Mouse (Mus musculus) adrenal gland, postnatal 14 days (tissue): ENCODE measurements around the gene Cdk10. TPM values are rescaled to one million over a fixed set of nuclear protein-coding genes. Genes with fewer than 3 reads are reported as not detected.
"Not testable (repeated sequence)": the region's sequence is repeated elsewhere in the genome, so short reads cannot be mapped to it uniquely, and the experiment has no call there.

Experiments
- DNase-seq: peaks from one replicate; pipeline ENCODE4 v3.0.0; 2021; ENCODE audit warnings: mixed read lengths
- long read RNA-seq, 2 experiments: library from polyadenylated mRNA; stranded (forward); transcript quantifications; one replicate each; pipeline ENCODE4 v2.0.0; 2021
- total RNA-seq: library from RNA; stranded (reverse); gene quantifications from 2 replicates; pipeline ENCODE4 v1.2.3, GENCODE M21; 2021

Cdk10 gene
- 53.1 and 57.7 TPM in 2 replicates for total RNA-seq
- long read RNA-seq, experiment 1, transcript Cdk10-201 (13 exons, 1,642 nt): major isoform, 26 of 48 reads
- long read RNA-seq, experiment 1, transcript Cdk10-212 (13 exons, 1,580 nt): minor isoform, 7 of 48 reads
- long read RNA-seq, experiment 1, partial matches to known transcripts: 7 of 48 reads
- long read RNA-seq, experiment 1, other reads (novel, unspliced or antisense): 8 of 48 reads
- long read RNA-seq, experiment 2, transcript Cdk10-201 (13 exons, 1,642 nt): major isoform, 15 of 28 reads
- long read RNA-seq, experiment 2, partial matches to known transcripts: 3 of 28 reads
- long read RNA-seq, experiment 2, other reads (novel, unspliced or antisense): 6 of 28 reads

DNA sequence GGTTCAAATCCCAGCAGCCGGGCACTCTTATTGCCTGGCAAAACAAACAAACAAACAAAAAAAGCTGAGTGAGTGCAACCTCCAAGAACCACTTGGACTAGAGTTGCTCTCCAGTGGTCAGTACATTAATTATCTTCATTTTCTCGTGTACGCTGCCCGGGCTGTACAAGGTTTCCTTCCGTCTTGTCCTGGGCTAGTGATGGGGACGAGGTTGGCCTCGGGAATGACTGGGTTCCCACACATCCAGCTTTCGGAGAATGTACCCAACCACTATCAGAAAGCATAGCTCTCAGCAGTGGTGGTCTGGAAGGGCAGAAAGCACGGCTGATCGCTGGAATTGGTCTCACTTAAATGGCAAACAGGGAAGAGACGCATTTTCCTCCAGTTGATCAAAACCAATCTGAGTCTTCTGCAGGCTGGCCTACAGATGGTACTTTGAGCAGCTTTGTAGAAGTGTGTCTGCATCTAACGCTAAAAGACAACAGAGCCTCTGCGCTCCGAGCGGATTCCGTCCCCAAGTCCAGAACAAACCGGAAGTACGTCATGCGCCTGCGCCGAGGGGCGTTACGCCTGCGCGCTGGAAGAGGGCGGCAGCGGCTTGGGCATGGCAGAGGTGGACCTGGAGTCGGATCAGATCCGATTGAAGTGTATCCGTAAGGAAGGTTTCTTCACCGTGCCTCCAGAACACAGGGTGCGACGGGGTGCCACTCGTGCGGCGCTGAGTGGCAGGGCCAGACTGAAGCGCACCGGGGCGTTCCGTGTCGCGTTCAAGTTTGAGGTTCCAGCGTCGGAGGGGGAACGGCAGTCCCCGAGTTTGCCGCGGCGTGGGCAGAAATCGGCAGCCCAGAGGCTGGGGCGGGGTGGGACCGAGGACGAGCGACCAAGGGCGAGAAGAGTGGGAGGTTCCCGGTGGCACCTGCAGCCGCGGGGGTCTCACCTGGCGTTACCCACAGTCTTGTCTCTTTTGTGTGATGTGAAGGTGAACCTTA lies at the start of gene Cdk10:
TSS of gene Cdk10 (plus strand) at position 565 of the 989 bp plus-strand sequence.
- DNase-seq: peak; percentile 97

GRCm38 (mm10) chr8:123181391-123181790 lies 43.3 kb upstream of the Cdk10 start:
- DNase-seq: peak; percentile 78

- peak; percentile 57 for DNase-seq
Measured at GRCm38 (mm10) chr8:123185566-123186409, 38.9 kb upstream of the Cdk10 start, which contains the start of gene Dpep1. Gene Dpep1, plus strand, starts transcription at chr8:123186242.

DNA sequence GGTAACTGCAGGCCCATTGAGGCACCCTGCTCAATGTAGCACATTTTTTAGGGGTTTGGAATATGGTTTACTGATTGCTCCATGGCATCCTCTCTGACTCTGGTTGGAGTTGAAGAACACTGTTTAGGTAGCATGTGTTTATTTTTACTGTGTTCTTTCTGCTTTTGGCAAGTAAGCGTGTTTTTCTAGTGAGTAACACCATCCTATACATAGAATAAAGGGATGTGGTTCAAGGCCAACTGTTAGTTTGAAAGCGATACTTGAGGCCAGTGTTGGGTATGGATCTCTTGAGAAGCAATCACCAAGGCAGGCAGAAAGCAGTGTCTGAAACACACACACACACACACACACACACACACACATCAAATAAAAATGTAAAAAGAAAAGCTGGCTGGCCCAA lies 36.6 kb upstream of the Cdk10 start:
- no peak for DNase-seq

GRCm38 (mm10) chr8:123188841-123189240 lies 35.8 kb upstream of the Cdk10 start:
- no peak for DNase-seq

GRCm38 (mm10) chr8:123190678-123191077 lies 34.0 kb upstream of the Cdk10 start:
- DNase-seq: peak; percentile 89

DNA sequence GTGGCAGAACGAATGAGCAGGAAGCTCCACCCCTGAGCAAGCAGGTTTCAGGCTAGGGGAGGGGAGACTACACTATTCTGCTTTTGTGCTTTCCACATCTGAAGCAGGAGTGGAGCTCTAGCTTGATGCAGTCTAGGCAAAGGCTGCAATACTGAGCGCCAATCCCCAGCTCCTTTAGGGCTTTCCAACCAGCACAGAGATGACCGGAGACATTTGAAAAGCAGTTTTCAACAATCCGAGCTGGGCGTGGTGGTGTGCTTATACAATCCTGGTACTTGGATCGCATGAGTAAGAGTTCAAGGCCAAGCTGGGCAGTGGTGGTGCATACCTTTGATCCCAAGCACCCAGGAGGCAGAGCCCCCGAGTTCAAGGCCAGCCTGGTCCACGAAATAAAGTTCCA lies 32.7 kb upstream of the Cdk10 start:
- no peak for DNase-seq

DNA sequence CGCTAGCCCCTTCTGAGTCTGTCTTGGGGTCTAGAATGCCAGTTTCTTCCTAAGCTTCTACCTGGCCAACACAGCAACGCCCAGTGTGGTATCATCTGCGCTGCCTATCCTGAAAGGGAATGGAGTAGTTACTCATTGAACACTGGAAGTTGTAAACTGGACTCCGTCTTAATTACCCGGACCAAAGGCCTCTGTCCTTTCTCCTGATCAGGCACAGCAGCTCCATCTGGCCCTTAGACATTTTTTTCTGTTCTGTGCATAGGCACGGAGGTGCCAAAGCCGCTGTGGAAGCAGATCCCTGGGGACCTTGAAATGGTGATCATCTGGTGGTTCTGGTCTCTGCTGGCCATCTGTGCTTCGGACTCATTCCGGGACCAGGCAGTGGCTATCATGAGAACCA lies 30.9 kb upstream of the Cdk10 start:
- no peak for DNase-seq

DNA sequence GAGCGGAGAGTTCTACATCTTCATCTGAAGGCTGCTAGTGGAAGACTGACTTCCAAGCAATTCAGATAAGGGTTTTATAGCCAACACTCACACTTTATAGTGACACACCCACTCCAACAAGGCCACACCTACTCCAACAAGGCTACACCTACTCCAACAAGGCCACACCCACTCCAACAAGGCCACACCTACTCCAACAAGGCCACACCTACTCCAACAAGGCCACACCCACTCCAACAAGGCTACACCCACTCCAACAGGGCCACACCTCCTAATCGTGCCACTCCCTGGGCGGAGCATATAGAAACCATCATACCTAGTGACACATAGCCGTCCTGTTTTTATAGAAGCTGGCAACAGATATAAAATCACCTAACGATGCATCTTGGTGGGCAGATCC lies 27.6 kb upstream of the Cdk10 start:
- DNase-seq: not testable (repeated sequence)

- no peak for DNase-seq
Measured at GRCm38 (mm10) chr8:123199864-123200263, 24.8 kb upstream of the Cdk10 start.

GRCm38 (mm10) chr8:123202288-123202687 lies 22.4 kb upstream of the Cdk10 start:
- DNase-seq: peak; percentile 83

- DNase-seq: no peak
Measured at GRCm38 (mm10) chr8:123203571-123203970, 21.1 kb upstream of the Cdk10 start.

GRCm38 (mm10) chr8:123211876-123212275 lies 12.8 kb upstream of the Cdk10 start:
- DNase-seq: no peak

GRCm38 (mm10) chr8:123212321-123213117 lies 12.1 kb upstream of the Cdk10 start, which contains the start of the genes Chmp1a and Spata33:
Gene Chmp1a, minus strand, starts transcription at chr8:123212763.
Gene Spata33, plus strand, starts transcription at chr8:123212832.
- peak; percentile 96 for DNase-seq

GRCm38 (mm10) chr8:123213118-123213772 lies 11.4 kb upstream of the Cdk10 start:
- DNase-seq: no peak

DNA sequence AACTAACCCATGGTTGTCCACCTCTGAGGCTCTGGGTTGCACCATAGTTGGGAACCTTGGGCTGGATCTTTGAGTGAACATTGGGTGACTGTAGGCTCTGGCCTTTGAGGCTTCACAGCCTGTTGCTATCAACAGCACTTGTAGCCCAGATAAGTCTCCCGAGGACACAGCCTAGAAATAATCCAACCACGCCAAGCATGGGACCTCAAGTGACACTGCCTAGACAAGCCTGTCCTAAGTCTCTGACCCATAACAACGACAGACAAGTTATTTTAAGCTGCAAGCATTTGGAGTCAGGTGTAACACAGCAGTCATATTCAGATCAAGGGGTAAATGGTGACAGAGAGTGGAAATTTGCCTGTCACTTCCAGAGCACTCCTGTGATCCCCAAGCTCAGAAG lies 9.2 kb upstream of the Cdk10 start:
- no peak for DNase-seq

DNA sequence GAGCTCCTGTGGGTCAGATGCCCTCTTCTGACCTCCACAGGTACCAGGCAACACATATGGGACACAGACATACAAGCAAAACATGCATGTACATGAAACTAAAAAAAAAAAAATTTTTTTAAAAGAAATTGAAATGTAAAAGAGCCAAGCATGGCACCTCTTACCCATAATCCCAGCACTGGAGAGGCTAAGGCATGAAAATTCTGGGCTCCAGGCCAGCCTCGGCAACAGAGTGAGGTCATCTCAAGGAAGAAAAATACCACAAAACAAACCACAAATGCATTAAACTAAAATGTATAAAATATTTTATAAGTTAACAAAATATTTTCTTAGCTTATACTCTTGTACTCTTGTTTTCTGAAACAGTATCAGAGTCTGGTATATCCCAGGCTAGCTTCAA lies 3.7 kb upstream of the Cdk10 start:
- peak; percentile 56 for DNase-seq

DNA sequence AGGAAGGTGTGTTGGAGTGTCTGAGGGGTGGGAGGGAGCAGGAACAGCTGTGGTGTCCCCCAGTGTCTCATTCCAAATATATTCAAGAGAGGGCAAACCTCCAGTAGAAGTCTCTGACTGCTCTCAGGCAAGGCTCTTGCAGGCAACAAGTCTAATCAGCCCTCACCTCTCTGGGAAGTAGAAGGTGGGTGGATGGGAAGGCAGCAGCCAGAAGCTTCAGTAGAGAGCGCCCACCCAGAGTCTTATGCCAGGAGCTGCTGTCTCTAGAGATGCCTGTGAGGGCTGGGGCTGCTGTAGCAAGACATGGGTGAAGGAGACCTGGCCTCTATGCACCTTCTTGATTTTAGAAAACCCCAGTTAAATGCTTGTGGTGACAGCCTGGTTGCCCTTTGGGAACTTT lies 3.8 kb downstream of the Cdk10 start:
- DNase-seq: no peak

- DNase-seq: not testable (repeated sequence)
Measured at GRCm38 (mm10) chr8:123230326-123230725, 5.7 kb downstream of the Cdk10 start.

GRCm38 (mm10) chr8:123231742-123232141 lies 7.1 kb downstream of the Cdk10 start:
- DNase-seq: peak; percentile 62
